Mouse (Mus musculus): ENCODE results near the gene Clic1. TPM values are rescaled to one million over a fixed set of nuclear protein-coding genes. Genes with fewer than 3 reads are reported as not detected.

Gene Clic1
- polyA plus RNA-seq, 1 experiment: 173 TPM

GRCm38 (mm10) chr17:35080248-35080647 lies 30.5 kb downstream of the Clic1 start:
- no peak overlapping the region for H3K9ac ChIP-seq (ENCODE audit: low read depth, poor library complexity, severe bottlenecking)
- H3K4me3 ChIP-seq (ENCODE audit: low read depth, low read length): no peak overlapping the region
- no peaks in the 10 kb centered on the region for H3K9me3 ChIP-seq (replicated peaks; ENCODE audit: control insufficient read depth, insufficient read depth, low read length, poor library complexity, severe bottlenecking)
- H3K27me3 ChIP-seq (ENCODE audit: control insufficient read depth, insufficient read depth, low read length, poor library complexity, severe bottlenecking): no peaks in the 10 kb centered on the region
- no peak for TF ChIP-seq CTCF (IDR thresholded peaks at IDR 0.05; ENCODE audit: low read depth, low read length)
- TF ChIP-seq EP300 (IDR thresholded peaks at IDR 0.05; ENCODE audit: insufficient read depth, low read depth, low read length): no peak
- TF ChIP-seq POLR2A (IDR thresholded peaks at IDR 0.05; ENCODE audit: insufficient read depth, low read length): no peak
- H3K36me3 ChIP-seq (ENCODE audit: control insufficient read depth, insufficient read depth, low read length, poor library complexity, severe bottlenecking): no peaks in the 10 kb centered on the region
- H3K4me1 ChIP-seq (ENCODE audit: control insufficient read depth, insufficient read depth, low read length): peaks cover 2% of the 10 kb centered on the region
- no peak overlapping the region for H3K27ac ChIP-seq (ENCODE audit: insufficient read depth, low read length)

- no peaks in the 10 kb centered on the region for H3K9me3 ChIP-seq (replicated peaks; ENCODE audit: control insufficient read depth, insufficient read depth, low read length, poor library complexity, severe bottlenecking)
- no peak for TF ChIP-seq CTCF (IDR thresholded peaks at IDR 0.05; ENCODE audit: low read depth, low read length)
- H3K9ac ChIP-seq (ENCODE audit: low read depth, poor library complexity, severe bottlenecking): no peak overlapping the region
- no peaks in the 10 kb centered on the region for H3K27me3 ChIP-seq (ENCODE audit: control insufficient read depth, insufficient read depth, low read length, poor library complexity, severe bottlenecking)
- H3K4me1 ChIP-seq (ENCODE audit: control insufficient read depth, insufficient read depth, low read length): peaks cover 2% of the 10 kb centered on the region
- no peaks in the 10 kb centered on the region for H3K36me3 ChIP-seq (ENCODE audit: control insufficient read depth, insufficient read depth, low read length, poor library complexity, severe bottlenecking)
- no peak overlapping the region for H3K4me3 ChIP-seq (ENCODE audit: low read depth, low read length)
- H3K27ac ChIP-seq (ENCODE audit: insufficient read depth, low read length): no peak overlapping the region
Observed at GRCm38 (mm10) chr17:35080710-35081109, 30.9 kb downstream of the Clic1 start.

GRCm38 (mm10) chr17:35082841-35083576 lies 33.2 kb downstream of the Clic1 start:
- Histone ChIP-seq H3K27ac (ENCODE audit: insufficient read depth, low read length) (no peak overlapping the region), H3K4me3 (ENCODE audit: low read depth, low read length) (no peak overlapping the region), H3K27me3 (ENCODE audit: control insufficient read depth, insufficient read depth, low read length, poor library complexity, severe bottlenecking) (no peaks in the 10 kb centered on the region), H3K4me1 (ENCODE audit: control insufficient read depth, insufficient read depth, low read length) (no peaks in the 10 kb centered on the region), H3K9ac (ENCODE audit: low read depth, poor library complexity, severe bottlenecking) (no peak overlapping the region), H3K9me3 (replicated peaks; ENCODE audit: control insufficient read depth, insufficient read depth, low read length, poor library complexity, severe bottlenecking) (no peaks in the 10 kb centered on the region), H3K36me3 (ENCODE audit: control insufficient read depth, insufficient read depth, low read length, poor library complexity, severe bottlenecking) (no peaks in the 10 kb centered on the region)
- TF ChIP-seq EP300 (IDR thresholded peaks at IDR 0.05; ENCODE audit: insufficient read depth, low read depth, low read length): no peak
- no peak for TF ChIP-seq POLR2A (IDR thresholded peaks at IDR 0.05; ENCODE audit: insufficient read depth, low read length)
- TF ChIP-seq CTCF (IDR thresholded peaks at IDR 0.05; ENCODE audit: low read depth, low read length): no peak

- no peak overlapping the region for H3K9ac ChIP-seq (ENCODE audit: low read depth, poor library complexity, severe bottlenecking)
- H3K36me3 ChIP-seq (ENCODE audit: control insufficient read depth, insufficient read depth, low read length, poor library complexity, severe bottlenecking): no peaks in the 10 kb centered on the region
- TF ChIP-seq EP300 (IDR thresholded peaks at IDR 0.05; ENCODE audit: insufficient read depth, low read depth, low read length) (no peak), CTCF (IDR thresholded peaks at IDR 0.05; ENCODE audit: low read depth, low read length) (no peak), POLR2A (IDR thresholded peaks at IDR 0.05; ENCODE audit: insufficient read depth, low read length) (no peak)
- H3K9me3 ChIP-seq (replicated peaks; ENCODE audit: control insufficient read depth, insufficient read depth, low read length, poor library complexity, severe bottlenecking): no peaks in the 10 kb centered on the region
- H3K4me1 ChIP-seq (ENCODE audit: control insufficient read depth, insufficient read depth, low read length): no peaks in the 10 kb centered on the region
- H3K27me3 ChIP-seq (ENCODE audit: control insufficient read depth, insufficient read depth, low read length, poor library complexity, severe bottlenecking): no peaks in the 10 kb centered on the region
- no peak overlapping the region for H3K4me3 ChIP-seq (ENCODE audit: low read depth, low read length)
- H3K27ac ChIP-seq (ENCODE audit: insufficient read depth, low read length): no peak overlapping the region
Observed at GRCm38 (mm10) chr17:35083929-35084497, 34.2 kb downstream of the Clic1 start.

- Histone ChIP-seq H3K4me3 (ENCODE audit: low read depth, low read length) (no peak within 1 kb of the TSS), H3K27me3 (ENCODE audit: control insufficient read depth, insufficient read depth, low read length, poor library complexity, severe bottlenecking) (no peaks in the 10 kb centered on the region), H3K27ac (ENCODE audit: insufficient read depth, low read length) (no peak within 1 kb of the TSS), H3K9ac (ENCODE audit: low read depth, poor library complexity, severe bottlenecking) (no peak within 1 kb of the TSS), H3K9me3 (replicated peaks; ENCODE audit: control insufficient read depth, insufficient read depth, low read length, poor library complexity, severe bottlenecking) (no peaks in the 10 kb centered on the region), H3K36me3 (ENCODE audit: control insufficient read depth, insufficient read depth, low read length, poor library complexity, severe bottlenecking) (no peaks in the 10 kb centered on the region), H3K4me1 (ENCODE audit: control insufficient read depth, insufficient read depth, low read length) (no peaks in the 10 kb centered on the region)
- TF ChIP-seq EP300 (IDR thresholded peaks at IDR 0.05; ENCODE audit: insufficient read depth, low read depth, low read length) (no peak), CTCF (IDR thresholded peaks at IDR 0.05; ENCODE audit: low read depth, low read length) (no peak), POLR2A (IDR thresholded peaks at IDR 0.05; ENCODE audit: insufficient read depth, low read length) (no peak)
Observed at GRCm38 (mm10) chr17:35085208-35085865, 35.6 kb downstream of the Clic1 start, which contains the start of gene Ly6g6f. Gene Ly6g6f (minus strand): TSS chr17:35085610.

- no peaks in the 10 kb centered on the region for H3K27me3 ChIP-seq (ENCODE audit: control insufficient read depth, insufficient read depth, low read length, poor library complexity, severe bottlenecking)
- TF ChIP-seq CTCF (IDR thresholded peaks at IDR 0.05; ENCODE audit: low read depth, low read length) (no peak), EP300 (IDR thresholded peaks at IDR 0.05; ENCODE audit: insufficient read depth, low read depth, low read length) (no peak), POLR2A (IDR thresholded peaks at IDR 0.05; ENCODE audit: insufficient read depth, low read length) (no peak)
- H3K4me1 ChIP-seq (ENCODE audit: control insufficient read depth, insufficient read depth, low read length): no peaks in the 10 kb centered on the region
Observed at GRCm38 (mm10) chr17:35088151-35088550, 38.4 kb downstream of the Clic1 start.

More at GRCm38 (mm10) chr17:35088151-35088550, 38.4 kb downstream of the Clic1 start:
- H3K27ac ChIP-seq (ENCODE audit: insufficient read depth, low read length): no peak overlapping the region
- no peak overlapping the region for H3K4me3 ChIP-seq (ENCODE audit: low read depth, low read length)
- H3K9ac ChIP-seq (ENCODE audit: low read depth, poor library complexity, severe bottlenecking): no peak overlapping the region
- H3K9me3 ChIP-seq (replicated peaks; ENCODE audit: control insufficient read depth, insufficient read depth, low read length, poor library complexity, severe bottlenecking): no peaks in the 10 kb centered on the region
- H3K36me3 ChIP-seq (ENCODE audit: control insufficient read depth, insufficient read depth, low read length, poor library complexity, severe bottlenecking): no peaks in the 10 kb centered on the region

All from ES-Bruce4 (cell line).